Mouse (Mus musculus): Measurements from ENCODE around the gene Ighmbp2. TPM values are rescaled to one million over a fixed set of nuclear protein-coding genes. Genes with fewer than 3 reads are reported as not detected.
A peak's percentile ranks its signal among the peaks of the same experiment; 100 is the strongest.

Gene Ighmbp2
- 13.2 and 15.8 TPM in 2 replicates for total RNA-seq (2012; rRNA removed)

- no peak within 1 kb of the TSS for H3K27ac ChIP-seq (ENCODE audit: insufficient read depth, low read depth, low read length, poor library complexity, severe bottlenecking)
- in situ Hi-C loops (cut with MboI; ENCODE audit: low sequenced_read_pairs in 2 of 2, unreplicated experiment in 2 of 2): no loop called here
- peak within 1 kb of the TSS; percentile 86 to 95 for H3K4me3 ChIP-seq (ENCODE audit: insufficient read depth in 1 of 2, low read depth in 1 of 2, low read length in 2 of 2, poor library complexity in 1 of 2, severe bottlenecking in 1 of 2)
Measured at GRCm38 (mm10) chr19:3282572-3283467, at the start of gene Ighmbp2, which contains the start of gene Mrpl21. Gene Ighmbp2, minus strand, starts transcription at chr19:3283017. Gene Mrpl21, plus strand, starts transcription at chr19:3282901.

GRCm38 (mm10) chr19:3326479-3327047 lies 43.7 kb upstream of the Ighmbp2 start:
- Histone ChIP-seq H3K9ac (ENCODE audit: insufficient read depth, low read depth, low read length, poor library complexity, severe bottlenecking) (no peak overlapping the region), H3K4me1 (ENCODE audit: control insufficient read depth in 2 of 2, insufficient read depth in 2 of 2, low read length in 2 of 2, poor library complexity in 1 of 2) (peaks cover 0 to 16% of the 10 kb centered on the region in 2 experiments; a peak in 3 of 4 replicates), H3K27ac (ENCODE audit: insufficient read depth, low read depth, low read length, poor library complexity, severe bottlenecking) (no peak overlapping the region), H3K9me3 (ENCODE audit: control insufficient read depth, insufficient read depth, low read depth, low read length) (no peaks in the 10 kb centered on the region), H3K36me3 (ENCODE audit: control insufficient read depth, insufficient read depth, low read length, poor library complexity, severe bottlenecking) (no peaks in the 10 kb centered on the region), H3K4me3 (ENCODE audit: insufficient read depth in 1 of 2, low read depth in 1 of 2, low read length in 2 of 2, poor library complexity in 1 of 2, severe bottlenecking in 1 of 2) (no peak overlapping the region)
- no peak for DNase-seq (ENCODE audit: low read depth, low spot score)
- no peak for TF ChIP-seq ZC3H11A (IDR thresholded peaks at IDR 0.05; ENCODE audit: borderline replicate concordance, low read depth, low read length)
- TF ChIP-seq ZNF384 (IDR thresholded peaks at IDR 0.05; ENCODE audit: low read depth, low read length): no peak
- TF ChIP-seq HCFC1 (IDR thresholded peaks at IDR 0.05; ENCODE audit: borderline replicate concordance, insufficient read depth, low read length): no peak
- TF ChIP-seq CHD2 (IDR thresholded peaks at IDR 0.05; ENCODE audit: low read depth, low read length): no peak
- TF ChIP-seq MAFK (IDR thresholded peaks at IDR 0.05; ENCODE audit: insufficient read depth, low read depth, low read length): no peak
- in situ Hi-C loops (cut with MboI; ENCODE audit: low sequenced_read_pairs in 2 of 2, unreplicated experiment in 2 of 2): no loop called here

More at GRCm38 (mm10) chr19:3282572-3283467, at the start of gene Ighmbp2, which contains the start of gene Mrpl21:
- Histone ChIP-seq H3K9ac (ENCODE audit: insufficient read depth, low read depth, low read length, poor library complexity, severe bottlenecking) (peak within 1 kb of the TSS; percentile 96), H3K9me3 (ENCODE audit: control insufficient read depth, insufficient read depth, low read depth, low read length) (no peaks in the 10 kb centered on the region), H3K4me1 (ENCODE audit: control insufficient read depth in 2 of 2, insufficient read depth in 2 of 2, low read length in 2 of 2, poor library complexity in 1 of 2) (peaks cover 3 to 4% of the 10 kb centered on the region in 2 experiments; a peak in 2 of 4 replicates), H3K36me3 (ENCODE audit: control insufficient read depth, insufficient read depth, low read length, poor library complexity, severe bottlenecking) (peaks cover 32% of the 10 kb centered on the region)
- peak; percentile 87 for DNase-seq (ENCODE audit: low read depth, low spot score)
- no peak for TF ChIP-seq ZC3H11A (IDR thresholded peaks at IDR 0.05; ENCODE audit: borderline replicate concordance, low read depth, low read length)
- peak; percentile 96 for TF ChIP-seq HCFC1 (IDR thresholded peaks at IDR 0.05; ENCODE audit: borderline replicate concordance, insufficient read depth, low read length)

GRCm38 (mm10) chr19:3325771-3326478 lies 43.1 kb upstream of the Ighmbp2 start:
- TF ChIP-seq HCFC1 (IDR thresholded peaks at IDR 0.05; ENCODE audit: borderline replicate concordance, insufficient read depth, low read length) (no peak), ZNF384 (IDR thresholded peaks at IDR 0.05; ENCODE audit: low read depth, low read length) (no peak), CHD2 (IDR thresholded peaks at IDR 0.05; ENCODE audit: low read depth, low read length) (no peak), ZC3H11A (IDR thresholded peaks at IDR 0.05; ENCODE audit: borderline replicate concordance, low read depth, low read length) (no peak), MAFK (IDR thresholded peaks at IDR 0.05; ENCODE audit: insufficient read depth, low read depth, low read length) (no peak)
- H3K4me3 ChIP-seq (ENCODE audit: insufficient read depth in 1 of 2, low read depth in 1 of 2, low read length in 2 of 2, poor library complexity in 1 of 2, severe bottlenecking in 1 of 2): peak overlapping the region; percentile 31 to 81
- H3K9me3 ChIP-seq (ENCODE audit: control insufficient read depth, insufficient read depth, low read depth, low read length): no peaks in the 10 kb centered on the region
- no peaks in the 10 kb centered on the region for H3K36me3 ChIP-seq (ENCODE audit: control insufficient read depth, insufficient read depth, low read length, poor library complexity, severe bottlenecking)
- 0 out of 2 replicates have a peak overlapping the region, but pooled peaks have one; percentile 14 for H3K27ac ChIP-seq (ENCODE audit: insufficient read depth, low read depth, low read length, poor library complexity, severe bottlenecking)
- no peak for DNase-seq (ENCODE audit: low read depth, low spot score)
- H3K4me1 ChIP-seq (ENCODE audit: control insufficient read depth in 2 of 2, insufficient read depth in 2 of 2, low read length in 2 of 2, poor library complexity in 1 of 2): peaks cover 0 to 16% of the 10 kb centered on the region in 2 experiments; a peak in 3 of 4 replicates
- peak overlapping the region; percentile 40; the same call in 1 of the 2 replicates for H3K9ac ChIP-seq (ENCODE audit: insufficient read depth, low read depth, low read length, poor library complexity, severe bottlenecking)
- in situ Hi-C loops (cut with MboI; ENCODE audit: low sequenced_read_pairs in 2 of 2, unreplicated experiment in 2 of 2): no loop called here

- peak overlapping the region; percentile 82 for H3K27ac ChIP-seq (ENCODE audit: insufficient read depth, low read depth, low read length, poor library complexity, severe bottlenecking)
- H3K4me1 ChIP-seq (ENCODE audit: control insufficient read depth in 2 of 2, insufficient read depth in 2 of 2, low read length in 2 of 2, poor library complexity in 1 of 2): peaks cover 0 to 11% of the 10 kb centered on the region in 2 experiments; a peak in 2 of 4 replicates
- H3K4me3 ChIP-seq (ENCODE audit: insufficient read depth in 1 of 2, low read depth in 1 of 2, low read length in 2 of 2, poor library complexity in 1 of 2, severe bottlenecking in 1 of 2): peak overlapping the region; percentile 81 to 86
- H3K36me3 ChIP-seq (ENCODE audit: control insufficient read depth, insufficient read depth, low read length, poor library complexity, severe bottlenecking): no peaks in the 10 kb centered on the region
- peak; percentile 87 for DNase-seq (ENCODE audit: low read depth, low spot score)
- H3K9ac ChIP-seq (ENCODE audit: insufficient read depth, low read depth, low read length, poor library complexity, severe bottlenecking): peak overlapping the region; percentile 65
- in situ Hi-C loops (cut with MboI; ENCODE audit: low sequenced_read_pairs in 2 of 2, unreplicated experiment in 2 of 2): no loop called here
- no peaks in the 10 kb centered on the region for H3K9me3 ChIP-seq (ENCODE audit: control insufficient read depth, insufficient read depth, low read depth, low read length)
- no peak for TF ChIP-seq CHD2 (IDR thresholded peaks at IDR 0.05; ENCODE audit: low read depth, low read length)
- TF ChIP-seq ZNF384 (IDR thresholded peaks at IDR 0.05; ENCODE audit: low read depth, low read length): peak; percentile 86
- TF ChIP-seq HCFC1 (IDR thresholded peaks at IDR 0.05; ENCODE audit: borderline replicate concordance, insufficient read depth, low read length): 0 out of 2 replicates have a peak, but pooled peaks have one; percentile 5
Measured at GRCm38 (mm10) chr19:3324931-3325711, 42.3 kb upstream of the Ighmbp2 start.

Data from ES-E14 (cell line).